Mouse (Mus musculus): ENCODE measurements at regions not wholly inside any gene's neighbourhood (a gene's known extent, or its start where the extent isn't known, plus 50 kb on each side); places are given as distances from the start of the nearest gene placed in this dataset.

- TF ChIP-seq POLR2A (IDR thresholded peaks at IDR 0.05; ENCODE audit: control insufficient read depth in 1 of 2, insufficient read depth in 1 of 2, low read depth in 1 of 2, low read length in 2 of 2, poor library complexity in 1 of 2) (no peak), RAD21 (IDR thresholded peaks at IDR 0.05; ENCODE audit: low read depth, low read length) (no peak), RCOR1 (IDR thresholded peaks at IDR 0.05; ENCODE audit: low read depth, low read length) (no peak), GATA1 (IDR thresholded peaks at IDR 0.05; ENCODE audit: low read depth, low read length) (no peak), BHLHE40 (IDR thresholded peaks at IDR 0.05; ENCODE audit: borderline replicate concordance, low read depth, low read length) (no peak)
- H3K27ac ChIP-seq (ENCODE audit: control insufficient read depth, low read depth, low read length): no peak overlapping the region
- no peaks in the 10 kb centered on the region for H3K27me3 ChIP-seq (ENCODE audit: control insufficient read depth in 1 of 2, insufficient read depth in 2 of 2, low read length in 2 of 2)
These were observed 2293.2 kb upstream of the Gm7489 start for GRCm38 (mm10) chr15:51591406-51592068.

GRCm38 (mm10) chr15:51592069-51592435, 2292.7 kb upstream of the Gm7489 start:
- peaks cover 0 to 4% of the 10 kb centered on the region in 2 experiments; a peak in 1 of 4 replicates for H3K4me1 ChIP-seq (ENCODE audit: control insufficient read depth in 1 of 2, insufficient read depth in 2 of 2, low read length in 2 of 2)
- no peaks in the 10 kb centered on the region for H3K79me2 ChIP-seq (ENCODE audit: control insufficient read depth, insufficient read depth, low read length, poor library complexity)
- no peaks in the 10 kb centered on the region for H3K27me3 ChIP-seq (ENCODE audit: control insufficient read depth in 1 of 2, insufficient read depth in 2 of 2, low read length in 2 of 2)
- peaks cover 0 to 5% of the 10 kb centered on the region in 2 experiments; a peak in 2 of 4 replicates for H3K36me3 ChIP-seq (ENCODE audit: control insufficient read depth in 1 of 2, insufficient read depth in 2 of 2, low read length in 2 of 2)
- no peak for TF ChIP-seq MYB (IDR thresholded peaks at IDR 0.05; ENCODE audit: low read depth, low read length)
- TF ChIP-seq BHLHE40 (IDR thresholded peaks at IDR 0.05; ENCODE audit: borderline replicate concordance, low read depth, low read length): no peak
- no peak for TF ChIP-seq ZKSCAN1 (IDR thresholded peaks at IDR 0.05; ENCODE audit: low read depth, low read length)
- no peak for TF ChIP-seq MYC (IDR thresholded peaks at IDR 0.05; ENCODE audit: low read depth, low read length)
- TF ChIP-seq ZMIZ1 (IDR thresholded peaks at IDR 0.05; ENCODE audit: low read depth, low read length): no peak
- TF ChIP-seq MXI1 (IDR thresholded peaks at IDR 0.05; ENCODE audit: low read depth, low read length): no peak
- no peak for TF ChIP-seq TAL1 (IDR thresholded peaks at IDR 0.05; ENCODE audit: low read length)
- TF ChIP-seq NELFE (IDR thresholded peaks at IDR 0.05; ENCODE audit: low read depth, low read length): no peak
- TF ChIP-seq RAD21 (IDR thresholded peaks at IDR 0.05; ENCODE audit: low read depth, low read length): no peak
- no peak for TF ChIP-seq RCOR1 (IDR thresholded peaks at IDR 0.05; ENCODE audit: low read depth, low read length)
- no peak for TF ChIP-seq ZC3H11A (IDR thresholded peaks at IDR 0.05; ENCODE audit: low read depth, low read length)
- TF ChIP-seq SMC3 (IDR thresholded peaks at IDR 0.05; ENCODE audit: low read depth, low read length): no peak
- TF ChIP-seq KAT2A (conservative IDR thresholded peaks at IDR 0.05; ENCODE audit: low read depth, low read length): no peak
- TF ChIP-seq ETS1 (IDR thresholded peaks at IDR 0.05; ENCODE audit: low read depth, low read length): no peak
- TF ChIP-seq GATA1 (IDR thresholded peaks at IDR 0.05; ENCODE audit: low read depth, low read length): no peak
- no peak overlapping the region for H3K9ac ChIP-seq (ENCODE audit: control insufficient read depth, low read depth, low read length, poor library complexity, severe bottlenecking)
- H3K9me3 ChIP-seq (replicated peaks; ENCODE audit: insufficient read depth, low read length): no peaks in the 10 kb centered on the region
- H3K27ac ChIP-seq (ENCODE audit: control insufficient read depth, low read depth, low read length): no peak overlapping the region
- no peak for DNase-seq (ENCODE audit: low read depth, low spot score)
- H3K4me3 ChIP-seq (ENCODE audit: control insufficient read depth in 1 of 2, insufficient read depth in 1 of 2, low read depth in 2 of 2, low read length in 2 of 2): no peak overlapping the region

More at GRCm38 (mm10) chr15:51591406-51592068, 2293.2 kb upstream of the Gm7489 start:
- Histone ChIP-seq H3K36me3 (ENCODE audit: control insufficient read depth in 1 of 2, insufficient read depth in 2 of 2, low read length in 2 of 2) (peaks cover 0 to 5% of the 10 kb centered on the region in 2 experiments; a peak in 2 of 4 replicates), H3K4me1 (ENCODE audit: control insufficient read depth in 1 of 2, insufficient read depth in 2 of 2, low read length in 2 of 2) (peaks cover 0 to 4% of the 10 kb centered on the region in 2 experiments; a peak in 1 of 4 replicates), H3K9me3 (replicated peaks; ENCODE audit: insufficient read depth, low read length) (no peaks in the 10 kb centered on the region), H3K9ac (ENCODE audit: control insufficient read depth, low read depth, low read length, poor library complexity, severe bottlenecking) (no peak overlapping the region), H3K4me3 (ENCODE audit: control insufficient read depth in 1 of 2, insufficient read depth in 1 of 2, low read depth in 2 of 2, low read length in 2 of 2) (no peak overlapping the region), H3K79me2 (ENCODE audit: control insufficient read depth, insufficient read depth, low read length, poor library complexity) (no peaks in the 10 kb centered on the region)
- no peak for DNase-seq (ENCODE audit: low read depth, low spot score)
